Mouse (Mus musculus): ENCODE measurements around the gene Amot. TPM values are rescaled to one million over a fixed set of nuclear protein-coding genes. Genes with fewer than 3 reads are reported as not detected.

Amot gene
- not detected for polyA plus RNA-seq (2017; shearing (Covaris generic))

GRCm38 (mm10) chrX:145504717-145505415 lies at the start of gene Amot:
TSS of gene Amot (minus strand) at chrX:145505181.

Other genes with a start within 250 kb of the Amot start
- not detected for gene Lhfpl1, start 156.1 kb downstream of the Amot start, polyA plus RNA-seq (2017; shearing (Covaris generic))